Mouse (Mus musculus): ENCODE results near the gene Slc17a4. TPM values are rescaled to one million over a fixed set of nuclear protein-coding genes. Genes with fewer than 3 reads are reported as not detected.

Gene Slc17a4
- polyA plus RNA-seq (2012; rRNA removed), result not detected in 2 replicates

GRCm38 (mm10) chr13:23914376-23915167 lies at the start of gene Slc17a4:
Gene Slc17a4 (minus strand): TSS chr13:23915009.

GRCm38 (mm10) chr13:23934211-23934520 lies 19.4 kb upstream of the Slc17a4 start, which contains the start of gene Hist1h2aa:
Gene Hist1h2aa (plus strand): TSS chr13:23934462.

GRCm38 (mm10) chr13:23933421-23934210 lies 18.8 kb upstream of the Slc17a4 start, which contains the start of gene Hist1h2ba:
Gene Hist1h2ba (minus strand): TSS chr13:23934156.

GRCm38 (mm10) chr13:23867405-23867804 lies 47.4 kb downstream of the Slc17a4 start, which contains the start of gene Slc17a1:
Gene Slc17a1 (plus strand): TSS chr13:23867750.

Other genes starting within 250 kb of the Slc17a4 start
- 1.2 and 1.3 TPM in 2 replicates for gene Hist1h2ac, start 231.1 kb downstream of the Slc17a4 start, polyA plus RNA-seq (2012; rRNA removed)
- 25.7 and 29.8 TPM in 2 replicates for gene Hist1h2bc, start 230.8 kb downstream of the Slc17a4 start, polyA plus RNA-seq (2012; rRNA removed)
- gene Hist1h1t, start 219.2 kb downstream of the Slc17a4 start, polyA plus RNA-seq (2012; rRNA removed), result 0.16 TPM in 1 of 2 replicates, not detected in the other
- gene Hist1h4c, start 216.6 kb downstream of the Slc17a4 start, polyA plus RNA-seq (2012; rRNA removed), result 7.0 and 8.6 TPM in 2 replicates
- gene Hfe, start 204.2 kb downstream of the Slc17a4 start, polyA plus RNA-seq (2012; rRNA removed), result 2.3 and 2.4 TPM in 2 replicates
- gene Hist1h1c, start 176.2 kb downstream of the Slc17a4 start, polyA plus RNA-seq (2012; rRNA removed), result 12.2 and 12.7 TPM in 2 replicates
- gene Hist1h3c, start 169.4 kb downstream of the Slc17a4 start, polyA plus RNA-seq (2012; rRNA removed), result 19.7 and 29.1 TPM in 2 replicates
- 6.1 and 9.8 TPM in 2 replicates for gene Hist1h2bb, start 168.3 kb downstream of the Slc17a4 start, polyA plus RNA-seq (2012; rRNA removed)
- 24.0 and 28.7 TPM in 2 replicates for gene Hist1h2ab, start 163.9 kb downstream of the Slc17a4 start, polyA plus RNA-seq (2012; rRNA removed)
- 26.1 and 47.9 TPM in 2 replicates for gene Hist1h3b, start 162.7 kb downstream of the Slc17a4 start, polyA plus RNA-seq (2012; rRNA removed)
- gene Hist1h4b, start 158.0 kb downstream of the Slc17a4 start, polyA plus RNA-seq (2012; rRNA removed), result 20.0 and 24.9 TPM in 2 replicates
- gene Hist1h4a, start 153.8 kb downstream of the Slc17a4 start, polyA plus RNA-seq (2012; rRNA removed), result 8.6 and 12.5 TPM in 2 replicates
- gene Hist1h3a, start 152.6 kb downstream of the Slc17a4 start, polyA plus RNA-seq (2012; rRNA removed), result 15.6 and 21.5 TPM in 2 replicates
- gene Hist1h1a, start 151.3 kb downstream of the Slc17a4 start, polyA plus RNA-seq (2012; rRNA removed), result 3.5 and 4.3 TPM in 2 replicates
- gene Trim38, start 145.1 kb downstream of the Slc17a4 start, polyA plus RNA-seq (2012; rRNA removed), result 0.02 TPM in 1 of 2 replicates, not detected in the other
- gene Slc17a2, start 108.0 kb downstream of the Slc17a4 start, polyA plus RNA-seq (2012; rRNA removed), result not detected in 2 replicates
- 0.01 TPM in 1 of 2 replicates, not detected in the other for gene Slc17a3, start 75.6 kb downstream of the Slc17a4 start, polyA plus RNA-seq (2012; rRNA removed)
- not detected in 2 replicates for gene Slc17a1, start 47.3 kb downstream of the Slc17a4 start, polyA plus RNA-seq (2012; rRNA removed)
- gene Hist1h2ba, start 19.1 kb upstream of the Slc17a4 start, polyA plus RNA-seq (2012; rRNA removed), result not detected in 2 replicates
- not detected in 2 replicates for gene Hist1h2aa, start 19.5 kb upstream of the Slc17a4 start, polyA plus RNA-seq (2012; rRNA removed)
- gene Scgn, start 76.2 kb upstream of the Slc17a4 start, polyA plus RNA-seq (2012; rRNA removed), result 1.2 and 1.5 TPM in 2 replicates